Mouse (Mus musculus): ENCODE measurements around the gene Foxo1. TPM values are rescaled to one million over a fixed set of nuclear protein-coding genes. Genes with fewer than 3 reads are reported as not detected.

Foxo1 gene
- polyA plus RNA-seq, 1 experiment from 2014 or later = 6.9 TPM

- 8% methylated on average over 3 of the region's 3 CpGs for WGBS
- H3K27ac ChIP-seq = peak overlapping the region; percentile 96
- ATAC-seq (replicated peaks; ENCODE audit: low FRiP score) = no peak
Measured at GRCm38 (mm10) chr3:52270511-52270910, 2.4 kb downstream of the Foxo1 start.

GRCm38 (mm10) chr3:52271376-52271775 lies 3.2 kb downstream of the Foxo1 start:
- Histone ChIP-seq H3K36me3 (no peaks in the 10 kb centered on the region), H3K9me3 (replicated peaks) (no peaks in the 10 kb centered on the region), H3K4me3 (replicated peaks) (peak overlapping the region; percentile 79; the same call in 1 of the 2 replicates), H3K9ac (no peak overlapping the region), H3K27me3 (peaks cover 8% of the 10 kb centered on the region; the same call in 1 of the 2 replicates), H3K4me1 (peaks cover 25% of the 10 kb centered on the region), H3K4me2 (peak overlapping the region; percentile 90), H3K27ac (no peak overlapping the region)
- ATAC-seq (replicated peaks; ENCODE audit: low FRiP score) = no peak
- WGBS = 66% methylated on average over 5 of the region's 5 CpGs

More at GRCm38 (mm10) chr3:52270511-52270910, 2.4 kb downstream of the Foxo1 start:
- H3K4me1 ChIP-seq = peaks cover 25% of the 10 kb centered on the region
- H3K36me3 ChIP-seq = no peaks in the 10 kb centered on the region
- H3K4me2 ChIP-seq = peak overlapping the region; percentile 90
- H3K4me3 ChIP-seq (replicated peaks) = peak overlapping the region; percentile 79
- H3K9me3 ChIP-seq (replicated peaks) = no peaks in the 10 kb centered on the region
- H3K27me3 ChIP-seq = peaks cover 17% of the 10 kb centered on the region
- H3K9ac ChIP-seq = peak overlapping the region; percentile 81

- no peak overlapping the region for H3K9ac ChIP-seq
- no peak overlapping the region for H3K27ac ChIP-seq
- H3K4me1 ChIP-seq = peaks cover 15% of the 10 kb centered on the region
- no peak for ATAC-seq (replicated peaks; ENCODE audit: low FRiP score)
- H3K4me2 ChIP-seq = no peak overlapping the region
- no peaks in the 10 kb centered on the region for H3K27me3 ChIP-seq
- WGBS = 72% methylated on average over 8 of the region's 8 CpGs
- H3K36me3 ChIP-seq = no peaks in the 10 kb centered on the region
- no peak overlapping the region for H3K4me3 ChIP-seq (replicated peaks)
- H3K9me3 ChIP-seq (replicated peaks) = no peaks in the 10 kb centered on the region
Measured at GRCm38 (mm10) chr3:52272376-52272865, 4.3 kb downstream of the Foxo1 start.

- no peak overlapping the region for H3K4me2 ChIP-seq
- no peaks in the 10 kb centered on the region for H3K36me3 ChIP-seq
- H3K4me3 ChIP-seq (replicated peaks) = no peak overlapping the region
- no peak for ATAC-seq (replicated peaks; ENCODE audit: low FRiP score)
- H3K9ac ChIP-seq = no peak overlapping the region
- no peaks in the 10 kb centered on the region for H3K9me3 ChIP-seq (replicated peaks)
- peaks cover 12% of the 10 kb centered on the region for H3K4me1 ChIP-seq
- no peaks in the 10 kb centered on the region for H3K27me3 ChIP-seq
- H3K27ac ChIP-seq = no peak overlapping the region
Measured at GRCm38 (mm10) chr3:52274475-52274874, 6.3 kb downstream of the Foxo1 start.

GRCm38 (mm10) chr3:52275037-52275555 lies 7.0 kb downstream of the Foxo1 start:
- H3K4me2 ChIP-seq = no peak overlapping the region
- H3K27ac ChIP-seq = no peak overlapping the region
- no peak overlapping the region for H3K4me3 ChIP-seq (replicated peaks)
- ATAC-seq (replicated peaks; ENCODE audit: low FRiP score) = no peak
- H3K4me1 ChIP-seq = peaks cover 12% of the 10 kb centered on the region
- H3K9ac ChIP-seq = no peak overlapping the region
- WGBS = 89% methylated on average over 9 of the region's 9 CpGs
- H3K9me3 ChIP-seq (replicated peaks) = no peaks in the 10 kb centered on the region
- no peaks in the 10 kb centered on the region for H3K27me3 ChIP-seq
- no peaks in the 10 kb centered on the region for H3K36me3 ChIP-seq

- Histone ChIP-seq H3K9ac (no peak overlapping the region), H3K9me3 (replicated peaks) (no peaks in the 10 kb centered on the region), H3K4me3 (replicated peaks) (no peak overlapping the region), H3K36me3 (no peaks in the 10 kb centered on the region), H3K4me1 (peaks cover 11% of the 10 kb centered on the region), H3K27me3 (no peaks in the 10 kb centered on the region), H3K27ac (no peak overlapping the region), H3K4me2 (no peak overlapping the region)
- WGBS = 100% methylated on average over 1 of the region's 1 CpGs
- ATAC-seq (replicated peaks; ENCODE audit: low FRiP score) = no peak
Measured at GRCm38 (mm10) chr3:52280681-52281080, 12.5 kb downstream of the Foxo1 start.

GRCm38 (mm10) chr3:52281882-52282281 lies 13.7 kb downstream of the Foxo1 start:
- Histone ChIP-seq H3K9ac (no peak overlapping the region), H3K4me2 (no peak overlapping the region), H3K27me3 (no peaks in the 10 kb centered on the region), H3K36me3 (no peaks in the 10 kb centered on the region), H3K9me3 (replicated peaks) (no peaks in the 10 kb centered on the region), H3K4me1 (peaks cover 11% of the 10 kb centered on the region), H3K4me3 (replicated peaks) (no peak overlapping the region), H3K27ac (no peak overlapping the region)
- 59% methylated on average over 3 of the region's 3 CpGs for WGBS
- no peak for ATAC-seq (replicated peaks; ENCODE audit: low FRiP score)

- Histone ChIP-seq H3K36me3 (no peaks in the 10 kb centered on the region), H3K27ac (no peak overlapping the region), H3K9me3 (replicated peaks) (no peaks in the 10 kb centered on the region), H3K4me3 (replicated peaks) (no peak overlapping the region), H3K4me1 (peaks cover 11% of the 10 kb centered on the region), H3K27me3 (no peaks in the 10 kb centered on the region), H3K4me2 (no peak overlapping the region), H3K9ac (no peak overlapping the region)
- 54% methylated on average over 2 of the region's 2 CpGs for WGBS
- ATAC-seq (replicated peaks; ENCODE audit: low FRiP score) = no peak
Measured at GRCm38 (mm10) chr3:52282369-52282768, 14.2 kb downstream of the Foxo1 start.

- Histone ChIP-seq H3K27ac (no peak overlapping the region), H3K27me3 (no peaks in the 10 kb centered on the region), H3K4me3 (replicated peaks) (no peak overlapping the region), H3K9me3 (replicated peaks) (no peaks in the 10 kb centered on the region), H3K4me2 (no peak overlapping the region), H3K36me3 (no peaks in the 10 kb centered on the region), H3K4me1 (peaks cover 16% of the 10 kb centered on the region), H3K9ac (no peak overlapping the region)
- ATAC-seq (replicated peaks; ENCODE audit: low FRiP score) = no peak
- 81% methylated on average over 6 of the region's 6 CpGs for whole genome bisulfite sequencing
Measured at GRCm38 (mm10) chr3:52283521-52283920, 15.4 kb downstream of the Foxo1 start.

GRCm38 (mm10) chr3:52290811-52291210 lies 22.7 kb downstream of the Foxo1 start:
- no peaks in the 10 kb centered on the region for H3K27me3 ChIP-seq
- no peak overlapping the region for H3K4me2 ChIP-seq
- ATAC-seq (replicated peaks; ENCODE audit: low FRiP score) = no peak
- H3K4me1 ChIP-seq = peaks cover 28% of the 10 kb centered on the region
- H3K9ac ChIP-seq = no peak overlapping the region
- no peak overlapping the region for H3K27ac ChIP-seq
- H3K36me3 ChIP-seq = no peaks in the 10 kb centered on the region
- H3K9me3 ChIP-seq (replicated peaks) = no peaks in the 10 kb centered on the region
- H3K4me3 ChIP-seq (replicated peaks) = no peak overlapping the region
- WGBS = 93% methylated on average over 2 of the region's 2 CpGs

- WGBS = 60% methylated on average over 7 of the region's 7 CpGs
- peaks cover 35% of the 10 kb centered on the region for H3K4me1 ChIP-seq
- peak overlapping the region; percentile 13; the same call in 1 of the 2 replicates for H3K4me2 ChIP-seq
- H3K4me3 ChIP-seq (replicated peaks) = no peak overlapping the region
- ATAC-seq (replicated peaks; ENCODE audit: low FRiP score) = no peak
- no peaks in the 10 kb centered on the region for H3K27me3 ChIP-seq
- H3K27ac ChIP-seq = no peak overlapping the region
- H3K9me3 ChIP-seq (replicated peaks) = no peaks in the 10 kb centered on the region
- no peaks in the 10 kb centered on the region for H3K36me3 ChIP-seq
- H3K9ac ChIP-seq = no peak overlapping the region
Measured at GRCm38 (mm10) chr3:52292498-52292897, 24.4 kb downstream of the Foxo1 start.

GRCm38 (mm10) chr3:52293946-52294345 lies 25.8 kb downstream of the Foxo1 start:
- Histone ChIP-seq H3K9me3 (replicated peaks) (no peaks in the 10 kb centered on the region), H3K4me2 (no peak overlapping the region), H3K27ac (no peak overlapping the region), H3K9ac (no peak overlapping the region), H3K36me3 (no peaks in the 10 kb centered on the region), H3K4me1 (peaks cover 33% of the 10 kb centered on the region), H3K27me3 (no peaks in the 10 kb centered on the region), H3K4me3 (replicated peaks) (no peak overlapping the region)
- ATAC-seq (replicated peaks; ENCODE audit: low FRiP score) = no peak
- WGBS = 60% methylated on average over 5 of the region's 5 CpGs

GRCm38 (mm10) chr3:52295688-52296087 lies 27.6 kb downstream of the Foxo1 start:
- H3K36me3 ChIP-seq = no peaks in the 10 kb centered on the region
- H3K27me3 ChIP-seq = no peaks in the 10 kb centered on the region
- no peak for ATAC-seq (replicated peaks; ENCODE audit: low FRiP score)
- no peak overlapping the region for H3K9ac ChIP-seq
- WGBS = 96% methylated on average over 1 of the region's 1 CpGs
- H3K4me3 ChIP-seq (replicated peaks) = no peak overlapping the region
- peaks cover 43% of the 10 kb centered on the region for H3K4me1 ChIP-seq
- no peak overlapping the region for H3K4me2 ChIP-seq
- H3K9me3 ChIP-seq (replicated peaks) = no peaks in the 10 kb centered on the region
- no peak overlapping the region for H3K27ac ChIP-seq
